Mouse (Mus musculus) limb, embryonic 15.5 days (tissue): ENCODE data around the gene Fmo4. TPM values are rescaled to one million over a fixed set of nuclear protein-coding genes. Genes with fewer than 3 reads are reported as not detected.

Experiments
- ATAC-seq: fragments of 200-750 bp; cut with Nextera tagmentation; 2 replicates; pipeline ENCODE4 v1.8.0; 2017; ENCODE audit warnings: low read depth, moderate TSS enrichment; ENCODE audit not compliant: insufficient number of reproducible peaks, low FRiP score, low TSS enrichment
- H3K27ac ChIP-seq: fragments of 300-500 bp; sonication (generic); 2 replicates; pipeline ENCODE4 v1.5.1; 2015; ENCODE audit warnings: moderate library complexity, mild to moderate bottlenecking, inconsistent platforms
- H3K27me3 ChIP-seq: fragments of 300-500 bp; sonication (generic); 2 replicates; pipeline ENCODE4 v1.6.1; 2015; ENCODE audit warnings: inconsistent platforms
- H3K36me3 ChIP-seq: fragments of 300-500 bp; sonication (generic); 2 replicates; pipeline ENCODE4 v1.6.1; 2015; ENCODE audit warnings: inconsistent platforms
- H3K4me1 ChIP-seq: fragments of 300-500 bp; sonication (generic); 2 replicates; pipeline ENCODE4 v1.6.1; 2015; ENCODE audit warnings: inconsistent platforms
- H3K4me2 ChIP-seq: fragments of 300-500 bp; sonication (generic); 2 replicates; pipeline ENCODE4 v1.6.1; 2015; ENCODE audit warnings: mild to moderate bottlenecking, inconsistent platforms
- H3K4me3 ChIP-seq: fragments of 300-500 bp; sonication (generic); 2 replicates; pipeline ENCODE4 v1.5.1; 2015; ENCODE audit warnings: mild to moderate bottlenecking, inconsistent platforms
- H3K9ac ChIP-seq: fragments of 300-500 bp; sonication (generic); 2 replicates; pipeline ENCODE4 v1.6.1; 2015; ENCODE audit warnings: inconsistent platforms
- H3K9me3 ChIP-seq: fragments of 300-500 bp; sonication (generic); 2 replicates; pipeline ENCODE4 v1.6.1; 2016; ENCODE audit warnings: inconsistent platforms
- WGBS: fragments of 180-500 bp; shearing (Covaris S2); methylation state at CpG from one replicate; pipeline ENCODE4 v1.1.7; 2015; 5-methylcytosine and 5-hydroxymethylcytosine counted together
- polyA plus RNA-seq: library from polyadenylated mRNA; unstranded; fragments of >200 nt; fragmentation: Nextera tagmentation; extraction: Ambion mirVana; gene quantifications from 2 replicates; pipeline ENCODE4 v1.2.1, GENCODE M21; 2015

Fmo4 gene
- polyA plus RNA-seq, 1 experiment from 2014 or later, result 0.79 TPM

DNA sequence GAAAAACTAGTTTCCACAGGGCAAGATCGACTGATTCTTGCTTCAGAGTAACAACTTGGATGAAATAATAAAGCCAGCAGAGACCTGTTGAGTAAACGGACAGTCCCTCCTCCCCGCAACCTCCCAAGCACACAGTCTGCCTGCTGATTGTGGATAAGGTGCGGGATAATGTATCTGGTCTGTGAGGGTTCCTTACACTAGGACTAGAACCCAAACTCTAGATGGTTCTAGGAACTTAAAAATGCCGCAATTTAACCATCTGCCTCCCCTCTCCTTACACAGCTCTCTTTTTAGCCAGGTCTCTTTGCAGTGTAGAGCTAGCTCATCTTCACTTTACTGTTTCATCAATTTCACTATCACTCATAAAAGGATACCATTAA lies 18.8 kb upstream of the Fmo4 start:
- no peaks in the 10 kb centered on the region for H3K27me3 ChIP-seq
- H3K9me3 ChIP-seq, result no peaks in the 10 kb centered on the region
- no peak overlapping the region for H3K27ac ChIP-seq
- ATAC-seq, result no peak
- H3K36me3 ChIP-seq, result no peaks in the 10 kb centered on the region
- no peak overlapping the region for H3K9ac ChIP-seq
- H3K4me3 ChIP-seq, result no peak overlapping the region
- H3K4me2 ChIP-seq, result no peak overlapping the region
- WGBS, result 53% methylated on average over 5 of the region's 5 CpGs
- peaks cover 6% of the 10 kb centered on the region; the same call in 1 of the 2 replicates for H3K4me1 ChIP-seq

DNA sequence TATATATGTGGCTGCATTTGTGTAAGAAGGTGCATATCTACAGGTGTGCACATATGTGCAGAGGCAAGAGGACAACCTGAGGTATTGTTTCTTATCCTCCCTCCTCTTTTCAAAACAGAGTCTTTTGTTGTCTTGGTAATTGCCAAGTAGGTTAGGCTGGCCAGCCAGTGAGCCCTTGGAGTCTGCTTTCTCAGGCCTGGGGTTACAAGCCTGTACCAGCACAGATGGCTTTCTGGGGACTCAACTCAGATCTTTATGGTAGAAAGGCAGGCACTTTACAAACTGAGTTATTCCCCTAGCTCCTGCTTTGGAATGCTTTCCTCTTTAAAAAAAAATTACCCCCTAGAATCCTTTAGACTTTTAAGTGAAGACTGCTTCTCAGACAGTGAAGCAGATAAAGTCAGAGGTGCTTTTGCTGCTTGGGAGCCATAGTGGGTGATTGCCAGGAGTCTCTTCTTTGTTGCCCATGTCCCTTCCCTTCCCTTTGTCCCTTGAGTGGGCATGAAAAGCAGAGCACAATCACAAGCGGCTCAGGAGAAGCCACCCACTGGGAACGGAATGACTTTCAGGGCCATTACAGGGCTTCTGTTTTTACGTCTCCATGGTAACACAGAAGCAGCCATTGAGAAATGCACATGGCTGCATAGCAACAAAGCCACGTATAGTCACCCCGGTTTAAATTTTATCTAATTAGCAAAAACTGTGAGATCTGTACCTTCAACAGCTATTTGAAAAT lies 18.2 kb upstream of the Fmo4 start:
- Histone ChIP-seq H3K27ac (no peak overlapping the region), H3K9ac (no peak overlapping the region), H3K4me3 (no peak overlapping the region), H3K4me1 (peaks cover 6% of the 10 kb centered on the region; the same call in 1 of the 2 replicates), H3K4me2 (no peak overlapping the region), H3K36me3 (no peaks in the 10 kb centered on the region), H3K9me3 (no peaks in the 10 kb centered on the region), H3K27me3 (no peaks in the 10 kb centered on the region)
- ATAC-seq, result no peak
- WGBS, result 10% methylated on average over 5 of the region's 5 CpGs

DNA sequence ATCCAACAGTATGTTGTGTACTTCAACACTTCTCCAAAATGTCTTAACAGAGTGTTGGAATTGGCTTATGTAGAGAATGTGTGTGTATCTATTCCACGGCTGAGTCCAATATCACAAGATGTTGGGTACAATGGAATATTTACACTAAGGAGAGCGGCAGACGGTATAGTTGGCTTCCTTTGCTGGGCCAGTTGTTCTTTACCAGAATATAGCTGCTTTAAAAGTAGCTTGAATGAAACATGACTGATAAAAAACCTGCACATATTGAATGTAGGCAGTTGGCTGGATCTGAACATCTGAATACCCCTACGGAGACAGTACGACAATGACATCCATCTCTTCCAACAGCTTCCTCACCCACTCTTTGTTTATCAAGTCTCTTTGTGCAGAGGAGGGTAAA lies 5.5 kb upstream of the Fmo4 start:
- Histone ChIP-seq H3K9ac (no peak overlapping the region), H3K4me2 (no peak overlapping the region), H3K9me3 (no peaks in the 10 kb centered on the region), H3K4me3 (no peak overlapping the region), H3K36me3 (no peaks in the 10 kb centered on the region), H3K27me3 (no peaks in the 10 kb centered on the region), H3K27ac (no peak overlapping the region), H3K4me1 (no peaks in the 10 kb centered on the region)
- ATAC-seq, result no peak
- WGBS, result 95% methylated on average over 5 of the region's 5 CpGs

DNA sequence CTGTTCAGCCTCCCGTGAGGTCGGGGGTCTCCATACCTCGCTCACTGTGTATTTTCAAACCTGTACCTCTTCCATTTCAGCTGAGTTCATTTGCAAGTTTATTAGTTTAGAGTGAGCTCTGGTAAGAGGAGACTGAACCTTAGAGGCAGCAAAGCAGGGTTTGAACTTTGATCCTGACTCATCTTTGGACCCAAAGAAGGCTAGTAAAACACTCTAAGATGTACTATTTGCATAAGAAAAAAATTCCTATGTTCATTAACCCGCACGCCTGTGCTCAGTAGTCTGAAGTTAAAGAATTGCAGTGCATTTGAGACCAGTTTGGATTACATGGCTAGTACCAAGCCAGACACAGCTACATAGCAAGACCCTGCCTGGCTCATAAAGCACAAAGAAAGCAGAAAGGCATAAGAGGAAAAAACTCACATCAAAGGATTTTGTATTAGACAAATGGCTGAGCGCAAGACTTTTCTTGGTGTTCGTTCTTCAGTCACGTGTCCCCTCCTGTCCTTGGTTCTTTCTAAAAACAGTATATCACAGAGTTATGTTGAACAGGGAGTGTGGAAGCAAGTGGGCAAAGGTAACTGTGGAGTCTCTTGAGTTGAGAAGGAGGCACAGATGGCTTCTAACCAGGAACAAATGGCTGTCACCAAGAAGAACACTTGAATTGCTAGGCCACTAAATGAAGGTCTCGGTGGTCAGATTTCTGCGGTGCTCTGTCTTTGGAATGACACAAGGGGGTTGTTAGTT lies 1.8 kb upstream of the Fmo4 start:
- no peak for ATAC-seq
- WGBS, result 76% methylated on average over 10 of the region's 10 CpGs
- no peak overlapping the region for H3K27ac ChIP-seq

DNA sequence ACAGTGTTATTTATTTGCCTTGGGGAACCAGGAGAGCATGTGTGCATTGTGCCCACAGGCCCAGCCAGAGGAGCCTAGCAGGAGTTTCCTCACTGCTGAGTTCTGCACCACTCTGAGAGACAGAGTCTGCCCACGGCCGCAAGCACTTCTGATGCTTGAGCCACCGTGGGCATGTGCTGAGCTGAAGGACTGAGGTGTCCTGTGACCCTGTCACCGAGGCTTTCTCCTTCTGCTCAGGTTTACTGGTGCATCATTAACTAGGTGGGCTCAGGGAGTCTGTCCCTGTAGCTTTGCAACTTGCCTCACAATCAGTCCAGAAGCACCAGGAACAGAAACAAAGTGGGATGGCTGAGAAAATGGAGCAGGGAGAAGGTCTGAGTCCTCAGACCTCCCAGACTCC lies 1.2 kb upstream of the Fmo4 start:
- Histone ChIP-seq H3K9ac (no peak overlapping the region), H3K4me2 (no peak overlapping the region), H3K27ac (no peak overlapping the region), H3K27me3 (no peaks in the 10 kb centered on the region), H3K4me1 (no peaks in the 10 kb centered on the region), H3K36me3 (no peaks in the 10 kb centered on the region), H3K9me3 (no peaks in the 10 kb centered on the region), H3K4me3 (no peak overlapping the region)
- ATAC-seq, result no peak
- WGBS, result 75% methylated on average over 4 of the region's 4 CpGs

More for the DNA sequence above, 1.8 kb upstream of the Fmo4 start:
- Histone ChIP-seq H3K9me3 (no peaks in the 10 kb centered on the region), H3K4me1 (no peaks in the 10 kb centered on the region), H3K36me3 (no peaks in the 10 kb centered on the region), H3K27me3 (no peaks in the 10 kb centered on the region), H3K9ac (no peak overlapping the region), H3K4me2 (no peak overlapping the region), H3K4me3 (no peak overlapping the region)

DNA sequence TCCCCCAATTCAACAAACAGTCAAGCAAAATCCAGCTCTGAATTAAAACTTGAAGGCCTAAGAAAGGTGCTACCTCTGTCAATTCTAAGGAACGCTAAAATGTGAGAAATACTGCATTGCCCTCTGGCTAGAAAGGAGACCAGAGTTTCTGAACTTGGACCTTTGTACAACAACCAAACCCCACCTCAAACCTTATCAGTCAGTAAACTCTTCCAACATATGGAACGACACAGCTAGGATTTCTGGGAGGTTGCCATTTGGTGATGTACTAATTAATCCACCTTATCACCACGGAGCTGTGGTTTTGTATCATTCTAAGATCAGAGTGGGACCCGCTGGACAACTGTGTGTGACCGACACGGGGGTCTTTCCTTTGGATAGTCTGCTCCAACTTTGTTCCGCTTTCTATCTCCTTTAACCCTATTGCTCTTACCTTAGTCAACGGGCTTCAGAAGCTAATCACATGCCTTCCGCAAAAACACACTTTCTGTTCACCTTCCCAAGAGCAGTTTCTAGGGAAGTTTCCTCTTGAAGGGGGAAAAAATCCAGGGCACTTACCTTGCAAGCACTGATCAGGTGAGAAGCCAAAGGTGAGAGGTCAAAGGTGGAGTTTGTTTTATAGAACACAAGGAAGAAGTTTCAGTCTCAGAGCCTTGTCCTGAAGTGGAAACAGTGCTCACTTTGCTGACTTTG lies 483 bp downstream of the Fmo4 start:
- H3K9me3 ChIP-seq, result no peaks in the 10 kb centered on the region
- no peaks in the 10 kb centered on the region for H3K4me1 ChIP-seq
- H3K27me3 ChIP-seq, result no peaks in the 10 kb centered on the region
- H3K4me2 ChIP-seq, result no peak overlapping the region
- H3K4me3 ChIP-seq, result no peak overlapping the region
- H3K27ac ChIP-seq, result no peak overlapping the region
- no peak overlapping the region for H3K9ac ChIP-seq
- no peaks in the 10 kb centered on the region for H3K36me3 ChIP-seq
- ATAC-seq, result no peak
- 88% methylated on average over 9 of the region's 9 CpGs for WGBS

DNA sequence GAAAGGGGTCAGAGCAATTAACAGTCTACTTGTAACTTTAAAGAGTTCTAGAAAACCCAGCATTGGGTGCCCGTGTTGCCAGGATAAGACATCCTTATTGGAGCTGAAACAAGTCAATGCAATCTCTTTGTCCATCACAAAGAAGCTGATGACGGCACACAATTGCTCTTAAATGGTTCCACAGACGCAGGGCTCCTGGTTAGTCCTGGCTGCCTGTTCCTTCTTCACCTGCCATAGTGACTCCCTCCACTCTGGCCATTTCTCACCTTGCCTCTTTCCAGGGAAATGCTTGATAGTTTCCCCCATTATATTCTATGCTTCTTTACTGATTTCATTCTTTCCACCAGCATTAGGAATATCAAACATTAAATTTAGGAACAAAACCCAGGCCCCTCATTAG lies 5.2 kb downstream of the Fmo4 start:
- Histone ChIP-seq H3K4me3 (no peak overlapping the region), H3K27me3 (no peaks in the 10 kb centered on the region), H3K27ac (no peak overlapping the region), H3K4me1 (no peaks in the 10 kb centered on the region), H3K36me3 (no peaks in the 10 kb centered on the region), H3K9ac (no peak overlapping the region), H3K9me3 (no peaks in the 10 kb centered on the region), H3K4me2 (no peak overlapping the region)
- no peak for ATAC-seq
- WGBS, result 82% methylated on average over 3 of the region's 3 CpGs

DNA sequence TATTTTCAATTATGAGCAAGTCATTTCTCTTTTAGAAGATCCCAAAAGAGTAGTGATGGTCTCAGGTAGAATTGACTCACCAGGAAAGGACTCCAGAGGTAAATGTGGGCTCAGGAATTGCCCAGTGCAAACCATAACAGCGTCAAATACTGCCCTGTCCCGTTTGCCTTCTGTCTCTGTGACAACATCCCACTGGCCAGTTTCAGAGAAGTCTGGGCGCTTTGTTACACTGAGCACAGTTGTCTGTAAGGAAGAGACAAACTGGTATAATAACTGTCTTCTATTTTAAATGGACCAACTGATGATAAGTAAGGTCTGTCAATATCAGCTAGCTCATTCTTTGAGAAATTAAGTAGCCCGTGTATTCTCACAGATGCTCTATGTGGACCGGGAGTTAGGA lies 6.3 kb downstream of the Fmo4 start:
- no peak overlapping the region for H3K4me2 ChIP-seq
- H3K36me3 ChIP-seq, result no peaks in the 10 kb centered on the region
- WGBS, result 84% methylated on average over 5 of the region's 5 CpGs
- ATAC-seq, result no peak
- no peaks in the 10 kb centered on the region for H3K9me3 ChIP-seq
- no peak overlapping the region for H3K4me3 ChIP-seq
- no peak overlapping the region for H3K9ac ChIP-seq
- no peak overlapping the region for H3K27ac ChIP-seq
- H3K27me3 ChIP-seq, result no peaks in the 10 kb centered on the region
- H3K4me1 ChIP-seq, result no peaks in the 10 kb centered on the region

DNA sequence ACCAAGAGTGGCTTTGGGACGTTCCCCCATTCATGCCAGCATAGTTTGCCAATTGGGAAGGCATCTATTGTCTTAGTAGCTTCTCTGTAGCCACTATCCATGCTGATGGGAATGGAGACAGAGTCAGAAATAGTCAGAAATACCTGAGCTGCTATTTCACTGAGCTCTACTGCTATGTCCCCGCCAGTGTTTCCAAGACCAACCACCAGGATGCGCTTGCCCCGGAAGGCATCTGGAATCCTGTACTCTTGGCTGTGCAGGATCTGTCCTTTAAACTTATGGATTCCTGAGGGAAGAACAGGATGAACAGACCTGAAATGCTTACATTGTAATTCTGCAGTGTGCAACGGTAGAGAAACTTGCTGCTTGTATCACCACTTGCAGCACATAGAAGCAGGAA lies 8.8 kb downstream of the Fmo4 start:
- ATAC-seq, result no peak

DNA sequence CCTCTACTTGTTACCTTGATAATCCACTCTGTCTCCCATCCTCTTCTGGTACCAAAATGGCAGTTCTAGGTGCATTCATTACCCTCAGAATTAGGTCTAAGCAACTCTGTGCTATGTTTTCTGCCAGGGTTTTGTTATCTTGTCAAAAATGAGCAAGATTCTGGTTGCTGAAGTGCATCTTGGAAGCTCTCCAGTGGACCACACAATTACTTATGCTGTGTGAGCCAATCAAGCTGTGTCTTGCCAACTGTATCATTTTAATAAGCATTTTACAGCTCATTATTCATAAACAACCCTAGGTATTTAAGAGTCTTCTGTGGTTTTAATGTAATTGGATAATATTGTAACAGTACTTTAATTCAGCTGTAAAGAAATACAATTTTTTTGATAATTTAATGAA lies 17.3 kb downstream of the Fmo4 start:
- no peaks in the 10 kb centered on the region for H3K36me3 ChIP-seq
- H3K9ac ChIP-seq, result no peak overlapping the region
- H3K27me3 ChIP-seq, result no peaks in the 10 kb centered on the region
- no peak overlapping the region for H3K4me2 ChIP-seq
- H3K9me3 ChIP-seq, result no peaks in the 10 kb centered on the region
- no peak overlapping the region for H3K4me3 ChIP-seq
- no peak for ATAC-seq
- H3K4me1 ChIP-seq, result no peaks in the 10 kb centered on the region
- no peak overlapping the region for H3K27ac ChIP-seq

More for the DNA sequence above, 8.8 kb downstream of the Fmo4 start:
- 45% methylated on average over 5 of the region's 5 CpGs for WGBS
- no peaks in the 10 kb centered on the region for H3K27me3 ChIP-seq
- no peaks in the 10 kb centered on the region for H3K36me3 ChIP-seq
- H3K9ac ChIP-seq, result no peak overlapping the region
- no peak overlapping the region for H3K27ac ChIP-seq
- no peak overlapping the region for H3K4me2 ChIP-seq
- no peaks in the 10 kb centered on the region for H3K9me3 ChIP-seq
- no peak overlapping the region for H3K4me3 ChIP-seq
- no peaks in the 10 kb centered on the region for H3K4me1 ChIP-seq

DNA sequence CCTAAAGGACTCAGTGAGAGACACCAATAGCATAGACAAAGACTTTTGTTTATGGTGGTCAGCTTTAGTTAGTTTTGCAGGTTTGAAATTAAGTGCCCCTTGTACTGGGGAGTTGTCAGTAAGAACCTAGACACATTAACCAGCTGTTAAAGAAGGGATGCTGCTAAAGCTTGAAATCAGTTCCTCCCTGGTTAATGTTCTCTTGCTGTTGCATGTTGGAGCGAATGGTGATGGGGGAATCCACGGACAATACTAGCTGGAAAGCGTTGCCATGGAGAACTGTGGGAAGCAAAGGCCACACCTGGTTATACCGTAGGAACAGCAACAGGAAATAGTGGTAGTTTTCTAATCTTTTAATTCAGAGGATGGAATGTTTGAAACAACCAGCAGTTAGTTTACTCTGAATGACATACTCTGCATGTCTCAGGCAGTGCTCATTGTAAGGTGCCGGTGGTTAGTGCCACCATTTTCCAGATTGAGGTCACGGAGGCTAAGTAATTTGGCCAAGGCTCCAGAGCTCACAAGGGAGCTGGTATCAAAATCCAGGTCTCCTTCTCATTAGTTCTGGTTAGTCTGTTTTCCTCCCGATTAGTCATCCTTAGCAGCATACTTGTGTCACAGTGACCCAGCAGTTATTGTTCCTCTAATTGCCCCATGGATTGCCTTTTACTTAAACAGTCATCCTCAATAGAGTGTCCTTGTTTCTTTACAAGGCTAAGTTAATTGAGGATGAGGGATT lies 21.3 kb downstream of the Fmo4 start:
- Histone ChIP-seq H3K36me3 (no peaks in the 10 kb centered on the region), H3K4me3 (no peak overlapping the region), H3K9ac (no peak overlapping the region), H3K9me3 (no peaks in the 10 kb centered on the region), H3K27me3 (no peaks in the 10 kb centered on the region), H3K27ac (no peak overlapping the region), H3K4me1 (no peaks in the 10 kb centered on the region), H3K4me2 (no peak overlapping the region)
- WGBS, result 63% methylated on average over 7 of the region's 7 CpGs
- ATAC-seq, result no peak

DNA sequence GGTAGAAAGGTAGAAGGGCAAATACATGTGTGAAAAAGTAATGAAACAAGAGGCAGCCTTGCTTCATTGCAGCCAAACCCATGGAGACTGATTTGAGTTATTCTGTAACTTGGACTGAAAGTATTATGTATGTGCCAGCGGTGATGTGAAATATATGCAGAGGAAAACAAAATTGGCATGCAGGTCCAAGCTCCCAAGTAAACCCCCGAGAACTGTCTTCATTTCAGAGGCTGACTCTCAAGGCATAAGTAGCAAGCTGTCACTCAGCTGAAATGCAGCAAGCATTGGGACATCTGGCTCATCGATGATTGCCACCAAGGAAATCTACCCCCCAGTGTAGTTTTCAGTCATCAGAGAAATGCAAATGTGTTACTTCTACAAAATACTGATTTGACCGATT lies 28.6 kb downstream of the Fmo4 start:
- ATAC-seq, result no peak
- no peak overlapping the region for H3K9ac ChIP-seq
- no peaks in the 10 kb centered on the region for H3K9me3 ChIP-seq
- no peak overlapping the region for H3K27ac ChIP-seq
- no peak overlapping the region for H3K4me2 ChIP-seq
- 81% methylated on average over 4 of the region's 4 CpGs for WGBS
- no peaks in the 10 kb centered on the region for H3K4me1 ChIP-seq
- no peaks in the 10 kb centered on the region for H3K36me3 ChIP-seq
- no peak overlapping the region for H3K4me3 ChIP-seq
- no peaks in the 10 kb centered on the region for H3K27me3 ChIP-seq
